Mouse (Mus musculus): ENCODE results near the gene Olfr222.

GRCm38 (mm10) chr11:59538387-59538786 is 37.6 kb downstream of the Olfr222 start:
- TF ChIP-seq CTCF (IDR thresholded peaks at IDR 0.05; ENCODE audit: insufficient read depth, low read depth, low read length) (no peak), POLR2A (IDR thresholded peaks at IDR 0.05; ENCODE audit: insufficient read depth, low read depth, low read length) (no peak)
